In the genomic region with DNA sequence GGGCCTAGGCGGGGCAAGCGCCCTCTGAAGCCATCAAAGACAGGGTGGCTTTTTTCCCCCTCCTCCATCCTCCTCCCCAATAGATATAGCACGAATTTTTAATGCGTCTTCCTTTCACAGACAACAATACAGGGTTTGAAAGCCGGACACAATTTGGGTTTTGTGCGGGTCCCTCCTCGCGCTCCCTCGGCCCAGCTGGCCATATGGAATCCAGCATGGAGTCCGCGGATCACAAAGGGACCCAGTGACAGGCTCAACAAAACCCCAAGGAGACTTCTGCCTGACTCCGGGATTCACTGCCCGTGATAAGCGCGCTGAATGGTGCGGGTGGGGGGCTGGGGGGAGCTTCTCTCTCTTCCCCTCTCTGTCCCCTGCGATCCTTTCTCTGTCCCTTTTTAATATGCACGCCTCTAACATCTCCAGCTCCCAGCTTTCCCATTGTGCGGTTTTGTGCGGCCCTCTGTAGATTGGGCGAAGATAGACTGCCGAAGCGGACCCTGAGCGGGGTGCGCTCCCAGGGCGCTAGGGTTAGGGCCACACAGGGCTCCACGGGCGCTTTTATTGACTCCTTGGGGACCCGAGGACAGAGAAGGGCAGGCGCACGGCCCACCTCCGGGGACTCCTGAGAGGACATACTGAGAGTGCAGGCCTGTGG, we compare ENCODE assay signal across 10 mouse cellular contexts. TPM values are rescaled to one million over a fixed set of nuclear protein-coding genes. Genes with fewer than 3 reads are reported as not detected.
DNase-seq lines count a peak whose midpoint lies in the region; ATAC-seq and TF ChIP-seq lines count a peak whose summit lies in the region.
"Had no signal": no experiment of that assay in that cellular context is flagged by ENCODE, and none has a peak within 500 bp of the region (broad histone marks: within the 10 kb centered on the region; RNA-seq: fewer than 3 reads in every experiment).

No protein-coding gene starts in this region.

- DNase-seq in cerebellum, postnatal 10 days: peak; percentile 14 to 40
- no peak for DNase-seq in cerebellum, postnatal 36 days
- no peak for DNase-seq in hindbrain, embryonic 14.5 days (ENCODE audit: low spot score)
- no peak for DNase-seq in adrenal gland, postnatal 25 days
- no peak for DNase-seq in urinary bladder, postnatal 36 days (ENCODE audit: low spot score in 2 of 2)
- DNase-seq in heart, adult 9 months (ENCODE audit: low spot score in 2 of 2): no peak
- DNase-seq: B cell, adult 2 months had no signal

- no peak for TF ChIP-seq CTCF in cortical plate, adult 2 months (IDR thresholded peaks at IDR 0.05; ENCODE audit: extremely low read depth, insufficient read depth, low read length)

- no peak for TF ChIP-seq POLR2A in cortical plate, adult 2 months (IDR thresholded peaks at IDR 0.05; ENCODE audit: extremely low read depth, insufficient read depth, low read length)

- peak; percentile 26; the same call in 1 of the 2 replicates for ATAC-seq in hindbrain, embryonic 14.5 days (ENCODE audit: low FRiP score)
- peak; percentile 62 for ATAC-seq in midbrain, embryonic 13.5 days

- H3K4me1 ChIP-seq in cortical plate, adult 2 months (ENCODE audit: control insufficient read depth, insufficient read depth, low read length): no peaks in the 10 kb centered on the region
- peaks cover 10% of the 10 kb centered on the region; the same call in 1 of the 2 replicates for H3K4me1 ChIP-seq in hindbrain, embryonic 14.5 days (replicated peaks; ENCODE audit: control insufficient read depth, insufficient read depth, low read length)
- peaks cover 28% of the 10 kb centered on the region for H3K4me1 ChIP-seq in midbrain, embryonic 13.5 days (replicated peaks)

- H3K9me3 ChIP-seq in hindbrain, embryonic 14.5 days (ENCODE audit: control insufficient read depth, low read length): no peaks in the 10 kb centered on the region
- no peaks in the 10 kb centered on the region for H3K9me3 ChIP-seq in midbrain, embryonic 13.5 days

- 2% methylated on average over 32 of the region's 32 CpGs for WGBS in hindbrain, embryonic 14.5 days
- WGBS in midbrain, embryonic 13.5 days: 2% methylated on average over 32 of the region's 32 CpGs

- no peaks in the 10 kb centered on the region for H3K36me3 ChIP-seq in hindbrain, embryonic 14.5 days (replicated peaks; ENCODE audit: control insufficient read depth, insufficient read depth)
- H3K36me3 ChIP-seq in midbrain, embryonic 13.5 days: no peaks in the 10 kb centered on the region

- peak overlapping the region; percentile 15 for H3K4me2 ChIP-seq in hindbrain, embryonic 14.5 days (replicated peaks)
- peak overlapping the region; percentile 48 for H3K4me2 ChIP-seq in midbrain, embryonic 13.5 days (replicated peaks)

- H3K27ac ChIP-seq in cortical plate, adult 2 months (ENCODE audit: insufficient read depth, low read length): peak overlapping the region; percentile 84; the same call in 1 of the 2 replicates
- no peak overlapping the region for H3K27ac ChIP-seq in hindbrain, embryonic 14.5 days
- H3K27ac ChIP-seq in midbrain, embryonic 13.5 days: peak overlapping the region; percentile 67

- no peak overlapping the region for H3K4me3 ChIP-seq in cortical plate, adult 2 months (ENCODE audit: insufficient read depth, low read length)
- no peak overlapping the region for H3K4me3 ChIP-seq in hindbrain, embryonic 14.5 days (replicated peaks; ENCODE audit: low read length)
- H3K4me3 ChIP-seq in midbrain, embryonic 13.5 days (replicated peaks): peak overlapping the region; percentile 38

- no peak overlapping the region for H3K9ac ChIP-seq in hindbrain, embryonic 14.5 days
- peak overlapping the region; percentile 61 for H3K9ac ChIP-seq in midbrain, embryonic 13.5 days (replicated peaks)

- H3K27me3 ChIP-seq in hindbrain, embryonic 14.5 days (ENCODE audit: control insufficient read depth, insufficient read depth, low read length): peaks cover 91% of the 10 kb centered on the region
- H3K27me3 ChIP-seq in midbrain, embryonic 13.5 days: peaks cover 89% of the 10 kb centered on the region

RNA-seq across cellular contexts. Expression of gene Nkx2-2, which starts 13.3 kb away (rescaled TPM):
- polyA plus RNA-seq in cortical plate, adult 2 months (2012; rRNA removed): 6.1 and 8.0 TPM in 2 replicates
- 5.0 and 5.1 TPM in 2 replicates for polyA plus RNA-seq in hindbrain, embryonic 14.5 days (2014; fragmentation: Nextera tagmentation; extraction: Ambion mirVana)
- polyA plus RNA-seq in midbrain, embryonic 13.5 days (2015; fragmentation: Nextera tagmentation; extraction: Ambion mirVana): 8.7 and 10.5 TPM in 2 replicates
- total RNA-seq in adrenal gland, postnatal 25 days (2021): not detected in 2 replicates
- polyA plus RNA-seq: testis, adult 2 months had no signal

Comparison
In these comparisons a context has a peak if more than half of its experiments do, and no peak if none do; other contexts are left out.
1. DNase-seq: peak in cerebellum, postnatal 10 days (2 of 2); none in cerebellum, postnatal 36 days (0 of 2), hindbrain, embryonic 14.5 days (single experiment), adrenal gland, postnatal 25 days (single experiment), urinary bladder, postnatal 36 days (0 of 2) and heart, adult 9 months (0 of 2).